ENCODE assay signal across 9 mouse cellular contexts in the genomic region with DNA sequence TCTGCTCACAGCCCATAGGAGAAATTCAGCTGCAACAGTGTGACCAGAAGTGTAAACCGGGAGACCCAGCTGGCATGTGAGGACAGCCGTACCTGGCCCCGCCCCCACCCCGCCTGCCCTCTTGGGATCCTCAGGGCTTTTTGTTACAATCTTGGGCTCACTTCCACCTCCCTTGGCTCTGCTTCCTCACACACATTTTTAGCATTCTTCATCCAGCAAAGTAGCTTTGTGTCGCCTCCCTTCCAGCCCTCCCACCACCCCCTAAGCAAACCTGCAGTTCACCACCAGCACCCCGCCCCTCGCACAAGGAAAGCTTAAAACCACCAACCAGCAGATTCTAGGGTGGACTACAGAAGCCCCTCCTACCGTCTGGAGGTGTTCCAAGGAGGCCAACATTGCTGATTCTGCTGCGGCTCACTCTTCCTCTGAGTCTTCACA.
A peak's percentile ranks its signal among the peaks of the same experiment; 100 is the strongest.
DNase-seq lines count a peak whose midpoint lies in the region; ATAC-seq lines count a peak whose summit lies in the region.
"Had no signal": no experiment of that assay in that cellular context is flagged by ENCODE, and none has a peak within 500 bp of the region (broad histone marks: within the 10 kb centered on the region; RNA-seq: fewer than 3 reads in every experiment).

No protein-coding gene starts in this region.

- no peak overlapping the region for H3K4me2 ChIP-seq in liver, embryonic 11.5 days
- H3K4me2 ChIP-seq in embryonic facial prominence, embryonic 14.5 days (ENCODE audit: low read depth, low read length), result peak overlapping the region; percentile 40
- H3K4me2 ChIP-seq: midbrain, embryonic 12.5 days had no signal

- no peaks in the 10 kb centered on the region for H3K27me3 ChIP-seq in liver, embryonic 11.5 days (replicated peaks; ENCODE audit: control insufficient read depth, insufficient read depth, low read length)
- H3K27me3 ChIP-seq in embryonic facial prominence, embryonic 14.5 days (replicated peaks; ENCODE audit: control insufficient read depth, insufficient read depth, low read length), result no peaks in the 10 kb centered on the region
- H3K27me3 ChIP-seq: midbrain, embryonic 12.5 days had no signal

- no peak overlapping the region for H3K27ac ChIP-seq in liver, embryonic 11.5 days (ENCODE audit: low read depth, low read length)
- peak overlapping the region; percentile 71 for H3K27ac ChIP-seq in embryonic facial prominence, embryonic 14.5 days (replicated peaks; ENCODE audit: low read depth, low read length)
- H3K27ac ChIP-seq: midbrain, embryonic 12.5 days had no signal

- H3K4me3 ChIP-seq in liver, embryonic 11.5 days (ENCODE audit: low read depth, low read length), result no peak overlapping the region
- H3K4me3 ChIP-seq in embryonic facial prominence, embryonic 14.5 days (ENCODE audit: low read depth, low read length), result peak overlapping the region; percentile 4; the same call in 1 of the 2 replicates
- H3K4me3 ChIP-seq: midbrain, embryonic 12.5 days had no signal

- 26% methylated on average over 9 of the region's 9 CpGs for WGBS in liver, embryonic 11.5 days
- WGBS in embryonic facial prominence, embryonic 14.5 days, result 14% methylated on average over 6 of the region's 9 CpGs

- no peaks in the 10 kb centered on the region for H3K36me3 ChIP-seq in liver, embryonic 11.5 days (ENCODE audit: control insufficient read depth, insufficient read depth, low read length)
- H3K36me3 ChIP-seq in embryonic facial prominence, embryonic 14.5 days (ENCODE audit: control insufficient read depth, insufficient read depth, low read length), result no peaks in the 10 kb centered on the region
- H3K36me3 ChIP-seq: midbrain, embryonic 12.5 days had no signal

- H3K9ac ChIP-seq in liver, embryonic 11.5 days (ENCODE audit: low read depth, low read length), result no peak overlapping the region
- no peak overlapping the region for H3K9ac ChIP-seq in embryonic facial prominence, embryonic 14.5 days (ENCODE audit: low read depth, low read length)
- H3K9ac ChIP-seq: midbrain, embryonic 12.5 days had no signal

- peaks cover 8% of the 10 kb centered on the region; the same call in 1 of the 2 replicates for H3K4me1 ChIP-seq in liver, embryonic 11.5 days (replicated peaks; ENCODE audit: control insufficient read depth, insufficient read depth, low read length)
- peaks cover 16% of the 10 kb centered on the region for H3K4me1 ChIP-seq in embryonic facial prominence, embryonic 14.5 days (ENCODE audit: control insufficient read depth, insufficient read depth, low read length)
- H3K4me1 ChIP-seq: midbrain, embryonic 12.5 days had no signal

- no peak; the same call in 1 of the 2 replicates for ATAC-seq in liver, embryonic 11.5 days (replicated peaks; ENCODE audit: low FRiP score)
- ATAC-seq in embryonic facial prominence, embryonic 14.5 days (ENCODE audit: low read depth), result peak; percentile 91

- DNase-seq in liver, result peak; percentile 49
- DNase-seq in liver, embryonic 11.5 days (ENCODE audit: low spot score), result no peak
- peak; percentile 91 for DNase-seq in embryonic facial prominence, embryonic 14.5 days (ENCODE audit: low spot score)
- DNase-seq in kidney, adult 9 months, result peak; percentile 55
- peak; percentile 20 for DNase-seq in lung, postnatal 25 days (ENCODE audit: low spot score)
- no peak for DNase-seq in T-cell, adult 2 months (ENCODE audit: low spot score)
- no peak for DNase-seq in layer of hippocampus, postnatal 36 days
- DNase-seq in adrenal gland, postnatal 14 days, result no peak

- H3K9me3 ChIP-seq in liver, embryonic 11.5 days (ENCODE audit: control insufficient read depth, low read length), result no peaks in the 10 kb centered on the region
- no peaks in the 10 kb centered on the region for H3K9me3 ChIP-seq in embryonic facial prominence, embryonic 14.5 days (ENCODE audit: control insufficient read depth, low read length)
- H3K9me3 ChIP-seq: midbrain, embryonic 12.5 days had no signal

Comparison
In these comparisons a context has a peak if more than half of its experiments do, and no peak if none do; other contexts are left out.
1. DNase-seq: peak in liver (single experiment), embryonic facial prominence, embryonic 14.5 days (single experiment), kidney, adult 9 months (single experiment) and lung, postnatal 25 days (single experiment); none in liver, embryonic 11.5 days (single experiment), T-cell, adult 2 months (single experiment), layer of hippocampus, postnatal 36 days (0 of 2) and adrenal gland, postnatal 14 days (single experiment).